Comparison of ENCODE assay signal across 9 mouse cellular contexts in the genomic region with DNA sequence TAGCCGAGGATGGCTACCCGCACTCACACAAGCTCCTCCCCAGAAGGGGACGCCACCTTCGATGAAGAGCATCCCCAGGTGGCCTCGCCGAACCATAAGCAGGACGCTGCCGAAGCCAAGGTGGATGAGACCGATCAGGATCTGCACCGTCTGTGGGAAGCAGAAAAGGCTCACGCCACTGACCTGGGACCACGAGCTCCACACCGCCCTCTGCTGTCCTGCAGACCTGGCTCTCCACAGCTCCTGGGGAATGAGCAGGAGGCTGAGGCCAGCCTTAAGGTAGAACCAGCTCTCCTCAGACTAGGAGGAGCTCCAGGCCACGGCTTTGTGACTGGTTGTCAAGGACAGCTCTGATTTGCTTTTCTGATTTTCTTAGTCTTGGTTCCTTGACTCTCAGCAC. TPM values are rescaled to one million over a fixed set of nuclear protein-coding genes. Genes with fewer than 3 reads are reported as not detected.
DNase-seq lines count a peak whose midpoint lies in the region; ATAC-seq and TF ChIP-seq lines count a peak whose summit lies in the region.
"Had no signal": no experiment of that assay in that cellular context is flagged by ENCODE, and none has a peak within 500 bp of the region (broad histone marks: within the 10 kb centered on the region; RNA-seq: fewer than 3 reads in every experiment).

No protein-coding gene starts in this region.

- H3K36me3 ChIP-seq in forebrain, embryonic 10.5 days (replicated peaks) = no peaks in the 10 kb centered on the region
- no peaks in the 10 kb centered on the region for H3K36me3 ChIP-seq in forebrain, embryonic 16.5 days (ENCODE audit: control insufficient read depth, insufficient read depth)
- no peaks in the 10 kb centered on the region for H3K36me3 ChIP-seq in heart, embryonic 15.5 days
- no peaks in the 10 kb centered on the region for H3K36me3 ChIP-seq in limb, embryonic 11.5 days (ENCODE audit: control insufficient read depth, insufficient read depth, low read length)
- no peaks in the 10 kb centered on the region for H3K36me3 ChIP-seq in midbrain, postnatal 0 days (ENCODE audit: insufficient read depth, low read length)

- WGBS in forebrain, embryonic 10.5 days = 24% methylated on average over 14 of the region's 14 CpGs
- WGBS in forebrain, embryonic 16.5 days = 30% methylated on average over 14 of the region's 14 CpGs
- WGBS in heart, embryonic 15.5 days = 18% methylated on average over 14 of the region's 14 CpGs
- WGBS in limb, embryonic 11.5 days = 19% methylated on average over 14 of the region's 14 CpGs
- 19% methylated on average over 14 of the region's 14 CpGs for WGBS in midbrain, postnatal 0 days

- no peak overlapping the region for H3K27ac ChIP-seq in forebrain, embryonic 10.5 days
- H3K27ac ChIP-seq in forebrain, embryonic 16.5 days (ENCODE audit: low read length) = no peak overlapping the region
- H3K27ac ChIP-seq in heart, embryonic 15.5 days = no peak overlapping the region
- H3K27ac ChIP-seq in limb, embryonic 11.5 days (replicated peaks; ENCODE audit: low read depth, low read length) = no peak overlapping the region
- H3K27ac ChIP-seq in midbrain, postnatal 0 days (ENCODE audit: low read depth, low read length) = no peak overlapping the region

- peak; percentile 50 for TF ChIP-seq CTCF in midbrain, postnatal 0 days (IDR thresholded peaks at IDR 0.05)

- ATAC-seq in forebrain, embryonic 16.5 days = no peak
- ATAC-seq in heart, embryonic 15.5 days (replicated peaks; ENCODE audit: insufficient number of reproducible peaks, insufficient read depth, low FRiP score, low read depth) = no peak
- ATAC-seq in limb, embryonic 11.5 days (ENCODE audit: insufficient number of reproducible peaks, low FRiP score, low TSS enrichment, low read depth) = no peak
- no peak for ATAC-seq in midbrain, postnatal 0 days (ENCODE audit: low FRiP score)

- H3K4me1 ChIP-seq in forebrain, embryonic 10.5 days = peaks cover 10% of the 10 kb centered on the region
- 0 out of 2 replicates have a peak, but pooled peaks cover 2% of the 10 kb centered on the region for H3K4me1 ChIP-seq in forebrain, embryonic 16.5 days (replicated peaks; ENCODE audit: control insufficient read depth, insufficient read depth, low read length)
- peaks cover 8% of the 10 kb centered on the region for H3K4me1 ChIP-seq in heart, embryonic 15.5 days (replicated peaks)
- H3K4me1 ChIP-seq in limb, embryonic 11.5 days (ENCODE audit: control insufficient read depth, insufficient read depth, low read length) = no peaks in the 10 kb centered on the region
- H3K4me1 ChIP-seq in midbrain, postnatal 0 days (ENCODE audit: insufficient read depth, low read length) = no peaks in the 10 kb centered on the region

- no peaks in the 10 kb centered on the region for H3K9me3 ChIP-seq in forebrain, embryonic 10.5 days
- no peaks in the 10 kb centered on the region for H3K9me3 ChIP-seq in forebrain, embryonic 16.5 days (ENCODE audit: control insufficient read depth, low read length)
- no peaks in the 10 kb centered on the region for H3K9me3 ChIP-seq in heart, embryonic 15.5 days (replicated peaks)
- H3K9me3 ChIP-seq in limb, embryonic 11.5 days (ENCODE audit: control insufficient read depth, low read length) = no peaks in the 10 kb centered on the region
- H3K9me3 ChIP-seq in midbrain, postnatal 0 days (ENCODE audit: low read length) = no peaks in the 10 kb centered on the region

- H3K4me3 ChIP-seq in forebrain, embryonic 10.5 days = peak overlapping the region; percentile 27; the same call in 1 of the 2 replicates
- no peak overlapping the region for H3K4me3 ChIP-seq in forebrain, embryonic 16.5 days (replicated peaks; ENCODE audit: low read length)
- no peak overlapping the region for H3K4me3 ChIP-seq in heart, embryonic 15.5 days
- no peak overlapping the region for H3K4me3 ChIP-seq in limb, embryonic 11.5 days (ENCODE audit: low read depth, low read length)
- no peak overlapping the region for H3K4me3 ChIP-seq in midbrain, postnatal 0 days (ENCODE audit: low read depth, low read length)

- H3K4me2 ChIP-seq in forebrain, embryonic 16.5 days (ENCODE audit: low read length) = no peak overlapping the region
- H3K4me2 ChIP-seq in heart, embryonic 15.5 days = peak overlapping the region; percentile 37; the same call in 1 of the 2 replicates
- no peak overlapping the region for H3K4me2 ChIP-seq in limb, embryonic 11.5 days (ENCODE audit: low read depth, severe bottlenecking)
- no peak overlapping the region for H3K4me2 ChIP-seq in midbrain, postnatal 0 days (ENCODE audit: low read depth, low read length, poor library complexity, severe bottlenecking)

- H3K9ac ChIP-seq in forebrain, embryonic 16.5 days (replicated peaks; ENCODE audit: low read depth, low read length) = no peak overlapping the region
- no peak overlapping the region for H3K9ac ChIP-seq in heart, embryonic 15.5 days
- no peak overlapping the region for H3K9ac ChIP-seq in limb, embryonic 11.5 days (ENCODE audit: low read length)
- H3K9ac ChIP-seq in midbrain, postnatal 0 days (replicated peaks; ENCODE audit: low read length, poor library complexity, severe bottlenecking) = no peak overlapping the region

- DNase-seq in forebrain, embryonic 10.5 days (ENCODE audit: extremely low spot score, low spot score) = no peak
- DNase-seq in 416B (ENCODE audit: low read depth) = peak; percentile 20
- DNase-seq in cerebellum, adult 8-10 months = peak; percentile 40
- peak; percentile 56 for DNase-seq in limb, embryonic 11.5 days (ENCODE audit: low spot score)
- no peak for DNase-seq in midbrain, postnatal 0 days (ENCODE audit: low spot score)
- no peak for DNase-seq in MN1 (ENCODE audit: low spot score)

- H3K27me3 ChIP-seq in forebrain, embryonic 10.5 days (ENCODE audit: poor library complexity, severe bottlenecking) = 0 out of 2 replicates have a peak, but pooled peaks cover 7% of the 10 kb centered on the region
- H3K27me3 ChIP-seq in forebrain, embryonic 16.5 days (replicated peaks; ENCODE audit: control insufficient read depth, insufficient read depth, low read length) = no peaks in the 10 kb centered on the region
- no peaks in the 10 kb centered on the region for H3K27me3 ChIP-seq in heart, embryonic 15.5 days
- H3K27me3 ChIP-seq in limb, embryonic 11.5 days (ENCODE audit: control insufficient read depth, insufficient read depth, low read length) = no peaks in the 10 kb centered on the region
- no peaks in the 10 kb centered on the region for H3K27me3 ChIP-seq in midbrain, postnatal 0 days (ENCODE audit: insufficient read depth, low read length)

RNA-seq across cellular contexts. Expression of gene Ms4a10, which starts 8.7 kb away (rescaled TPM):
- polyA plus RNA-seq in forebrain, embryonic 10.5 days (2016; fragmentation: Nextera tagmentation; extraction: Ambion mirVana) = not detected in 2 replicates
- not detected in 2 replicates for polyA plus RNA-seq in forebrain, embryonic 16.5 days (2015; fragmentation: Nextera tagmentation; extraction: Ambion mirVana)
- polyA plus RNA-seq in heart, embryonic 15.5 days (2015; fragmentation: Nextera tagmentation; extraction: Ambion mirVana) = not detected in 2 replicates
- polyA plus RNA-seq in limb, embryonic 11.5 days (2014; fragmentation: Nextera tagmentation; extraction: Ambion mirVana) = not detected in 2 replicates
- total RNA-seq in midbrain, postnatal 0 days (2014; rRNA removed) = not detected in 2 replicates
- polyA plus RNA-seq in midbrain, postnatal 0 days (2015; fragmentation: Nextera tagmentation; extraction: Ambion mirVana) = not detected in 2 replicates
- total RNA-seq: left cerebral cortex, postnatal 10 days had no signal

RNA-seq across cellular contexts. Expression of gene Ms4a15, which starts 9.9 kb away (rescaled TPM):
- polyA plus RNA-seq in forebrain, embryonic 10.5 days (2016; fragmentation: Nextera tagmentation; extraction: Ambion mirVana) = 0.11 TPM in 1 of 2 replicates, not detected in the other
- 0.51 and 0.87 TPM in 2 replicates for polyA plus RNA-seq in forebrain, embryonic 16.5 days (2015; fragmentation: Nextera tagmentation; extraction: Ambion mirVana)
- polyA plus RNA-seq in heart, embryonic 15.5 days (2015; fragmentation: Nextera tagmentation; extraction: Ambion mirVana) = not detected in 2 replicates
- polyA plus RNA-seq in limb, embryonic 11.5 days (2014; fragmentation: Nextera tagmentation; extraction: Ambion mirVana) = 0.18 TPM in 1 of 2 replicates, not detected in the other
- not detected in 2 replicates for total RNA-seq in midbrain, postnatal 0 days (2014; rRNA removed)
- 0.09 TPM in 1 of 2 replicates, not detected in the other for polyA plus RNA-seq in midbrain, postnatal 0 days (2015; fragmentation: Nextera tagmentation; extraction: Ambion mirVana)
- total RNA-seq: left cerebral cortex, postnatal 10 days had no signal

RNA-seq across cellular contexts. Expression of gene Ccdc86, which starts 34.1 kb away (rescaled TPM):
- polyA plus RNA-seq in forebrain, embryonic 10.5 days (2016; fragmentation: Nextera tagmentation; extraction: Ambion mirVana) = 45.0 and 46.0 TPM in 2 replicates
- 18.8 TPM in 2 replicates for polyA plus RNA-seq in forebrain, embryonic 16.5 days (2015; fragmentation: Nextera tagmentation; extraction: Ambion mirVana)
- polyA plus RNA-seq in heart, embryonic 15.5 days (2015; fragmentation: Nextera tagmentation; extraction: Ambion mirVana) = 15.3 and 17.0 TPM in 2 replicates
- 30.2 and 32.3 TPM in 2 replicates for polyA plus RNA-seq in limb, embryonic 11.5 days (2014; fragmentation: Nextera tagmentation; extraction: Ambion mirVana)
- total RNA-seq in midbrain, postnatal 0 days (2014; rRNA removed) = 6.5 and 6.7 TPM in 2 replicates
- 13.1 and 13.5 TPM in 2 replicates for polyA plus RNA-seq in midbrain, postnatal 0 days (2015; fragmentation: Nextera tagmentation; extraction: Ambion mirVana)

RNA-seq across cellular contexts. Expression of gene Ms4a18, which starts 34.7 kb away (rescaled TPM):
- polyA plus RNA-seq in forebrain, embryonic 10.5 days (2016; fragmentation: Nextera tagmentation; extraction: Ambion mirVana) = not detected in 2 replicates
- polyA plus RNA-seq in forebrain, embryonic 16.5 days (2015; fragmentation: Nextera tagmentation; extraction: Ambion mirVana) = not detected in 2 replicates
- polyA plus RNA-seq in heart, embryonic 15.5 days (2015; fragmentation: Nextera tagmentation; extraction: Ambion mirVana) = not detected in 2 replicates
- not detected in 2 replicates for polyA plus RNA-seq in limb, embryonic 11.5 days (2014; fragmentation: Nextera tagmentation; extraction: Ambion mirVana)
- total RNA-seq in midbrain, postnatal 0 days (2014; rRNA removed) = not detected in 2 replicates
- polyA plus RNA-seq in midbrain, postnatal 0 days (2015; fragmentation: Nextera tagmentation; extraction: Ambion mirVana) = not detected in 2 replicates
- total RNA-seq: left cerebral cortex, postnatal 10 days had no signal

RNA-seq across cellular contexts. Expression of gene Ptgdr2, which starts 46.2 kb away (rescaled TPM):
- 0.06 and 0.09 TPM in 2 replicates for polyA plus RNA-seq in forebrain, embryonic 10.5 days (2016; fragmentation: Nextera tagmentation; extraction: Ambion mirVana)
- 0.12 and 0.13 TPM in 2 replicates for polyA plus RNA-seq in forebrain, embryonic 16.5 days (2015; fragmentation: Nextera tagmentation; extraction: Ambion mirVana)
- polyA plus RNA-seq in heart, embryonic 15.5 days (2015; fragmentation: Nextera tagmentation; extraction: Ambion mirVana) = 0.06 and 0.25 TPM in 2 replicates
- not detected in 2 replicates for polyA plus RNA-seq in limb, embryonic 11.5 days (2014; fragmentation: Nextera tagmentation; extraction: Ambion mirVana)
- 1.0 and 1.4 TPM in 2 replicates for total RNA-seq in midbrain, postnatal 0 days (2014; rRNA removed)
- polyA plus RNA-seq in midbrain, postnatal 0 days (2015; fragmentation: Nextera tagmentation; extraction: Ambion mirVana) = 0.09 and 0.16 TPM in 2 replicates

Comparison
In these comparisons a context has a peak if more than half of its experiments do, and no peak if none do; other contexts are left out.
1. DNase-seq: peak in 416B (single experiment), cerebellum, adult 8-10 months (single experiment) and limb, embryonic 11.5 days (single experiment); none in forebrain, embryonic 10.5 days (single experiment), midbrain, postnatal 0 days (single experiment) and MN1 (single experiment).